Mouse (Mus musculus): ENCODE data around the gene 1700021F07Rik.

GRCm38 (mm10) chr2:173545992-173546703 lies 23.8 kb downstream of the 1700021F07Rik start:
- TF ChIP-seq POLR2A (IDR thresholded peaks at IDR 0.05; ENCODE audit: insufficient read depth, low read depth, low read length): no peak
- peak; percentile 87 for TF ChIP-seq CTCF (IDR thresholded peaks at IDR 0.05)
